Mouse (Mus musculus) left cerebral cortex, adult 9 months (tissue): Measurements from ENCODE around the gene Mfsd12.

Experiments
- DNase-seq, 2 experiments: peaks; one replicate each; pipeline ENCODE4 v3.0.0; 2022; ENCODE audit warnings: low spot score in 2 of 2

The Mfsd12 gene

DNA sequence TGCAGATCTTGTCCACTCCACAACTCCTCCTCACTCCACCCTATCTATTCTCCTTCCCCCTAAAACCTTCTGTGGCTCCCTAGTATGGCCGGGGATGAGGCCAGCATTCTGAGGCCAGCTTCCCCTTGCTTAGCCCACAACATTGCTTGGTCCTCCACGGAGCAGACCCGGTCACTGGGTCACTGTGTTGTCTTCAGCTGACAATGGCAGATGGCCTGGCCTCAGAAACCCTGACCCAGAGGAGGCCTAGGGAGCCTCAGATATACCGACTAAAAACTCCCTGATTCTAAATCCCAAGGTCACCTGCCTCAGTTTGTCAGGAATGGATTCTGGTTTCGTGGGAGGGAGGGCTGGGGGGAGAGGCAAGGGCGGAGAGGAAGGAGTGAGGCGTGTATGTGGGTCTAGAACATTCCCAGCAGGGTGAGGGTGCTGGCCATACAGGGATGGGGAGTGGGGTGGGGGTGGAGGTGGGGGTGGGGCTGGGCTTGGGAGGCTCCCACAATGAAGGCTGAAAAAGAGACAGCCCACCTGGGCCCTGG lies 45.0 kb downstream of the Mfsd12 start:
- DNase-seq, result no peak

DNA sequence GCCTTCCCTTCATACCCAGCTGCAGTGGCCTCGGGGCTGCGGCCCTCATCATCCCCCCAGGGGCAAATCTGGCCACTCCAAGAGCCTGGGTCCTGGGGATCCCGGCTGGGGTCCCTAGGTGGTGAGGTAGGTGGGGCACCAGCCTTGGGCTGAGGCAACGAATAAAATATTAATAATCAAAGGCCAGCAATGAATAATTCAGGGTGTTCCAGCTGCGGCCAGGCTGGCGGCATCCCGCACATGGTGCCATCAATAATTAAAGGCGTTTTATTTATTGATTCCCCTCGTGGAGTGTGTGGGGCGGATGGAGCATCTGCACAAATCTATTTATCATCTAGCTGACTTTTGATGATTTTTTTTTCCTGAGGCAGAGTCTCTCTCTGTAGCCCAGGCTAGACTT lies 46.2 kb downstream of the Mfsd12 start:
- no peak for DNase-seq

DNA sequence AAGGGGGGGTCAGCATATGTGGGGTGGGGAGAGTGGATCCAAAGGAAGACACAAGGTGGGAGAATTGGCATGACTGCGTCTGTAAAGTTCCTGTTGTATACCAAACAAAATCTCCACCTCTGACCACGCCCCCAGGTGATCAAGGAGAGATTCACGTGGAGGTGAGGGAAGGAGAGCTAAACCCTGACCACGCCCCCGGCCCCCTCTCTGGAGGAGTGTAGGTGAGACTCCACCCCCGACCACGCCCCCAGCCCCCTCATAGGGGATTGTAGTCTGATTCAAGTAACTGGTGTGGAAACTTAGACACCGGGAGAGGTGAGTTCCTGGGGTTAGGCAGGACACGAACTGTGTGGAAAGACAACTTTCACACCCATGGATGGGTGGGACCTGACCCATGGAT lies 46.8 kb downstream of the Mfsd12 start:
- no peak for DNase-seq

DNA sequence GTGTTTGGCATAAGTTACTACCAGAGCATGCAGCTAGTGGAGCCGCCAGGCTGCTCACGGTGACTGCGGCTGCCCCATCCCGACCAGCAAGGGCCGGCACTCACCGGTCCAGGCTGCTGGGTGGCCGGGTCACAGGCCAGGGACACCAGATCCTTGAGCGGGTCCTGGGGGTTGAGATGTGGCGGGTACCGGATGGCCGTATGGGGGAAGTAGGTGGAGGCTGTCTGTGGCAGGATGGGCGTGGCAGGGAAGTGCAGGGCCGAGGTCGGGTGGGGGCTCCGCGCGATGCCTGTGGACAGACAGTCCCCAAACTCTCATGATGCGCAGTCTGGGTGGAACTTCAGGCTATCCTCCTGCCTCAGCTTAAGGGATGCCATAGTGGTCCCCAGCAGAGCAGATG lies 47.4 kb downstream of the Mfsd12 start:
- DNase-seq, result no peak

DNA sequence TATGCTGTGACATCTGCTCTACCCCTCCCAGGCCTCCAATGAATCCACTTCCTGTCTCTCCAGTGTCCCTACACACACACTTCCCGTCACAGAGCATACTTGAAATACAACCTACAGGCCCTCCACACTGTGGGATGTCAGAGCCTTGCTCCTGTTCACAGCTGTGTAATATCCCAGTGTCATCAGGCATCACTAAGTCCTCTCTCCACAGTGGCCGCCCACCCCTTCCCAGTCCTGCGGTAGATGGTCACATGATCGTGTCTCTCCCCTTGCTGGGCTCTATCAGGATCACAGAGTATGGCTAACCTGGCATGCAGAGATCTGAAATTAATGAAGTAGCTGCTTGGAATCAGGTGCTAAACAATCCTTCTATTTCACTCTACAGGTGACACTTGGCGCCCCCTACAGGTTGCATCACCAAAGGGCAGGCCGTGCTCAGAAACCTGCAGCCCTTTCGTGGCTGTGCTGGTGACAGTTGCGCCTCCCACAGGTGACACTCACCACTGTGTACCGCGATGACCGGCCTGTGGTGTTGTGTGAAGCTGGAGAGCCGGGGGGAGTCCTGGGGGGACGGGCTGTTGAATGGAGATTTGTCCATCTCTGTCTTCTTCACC lies 48.4 kb downstream of the Mfsd12 start:
- peak in 1 of 2 experiments; percentile 71 for DNase-seq

DNA sequence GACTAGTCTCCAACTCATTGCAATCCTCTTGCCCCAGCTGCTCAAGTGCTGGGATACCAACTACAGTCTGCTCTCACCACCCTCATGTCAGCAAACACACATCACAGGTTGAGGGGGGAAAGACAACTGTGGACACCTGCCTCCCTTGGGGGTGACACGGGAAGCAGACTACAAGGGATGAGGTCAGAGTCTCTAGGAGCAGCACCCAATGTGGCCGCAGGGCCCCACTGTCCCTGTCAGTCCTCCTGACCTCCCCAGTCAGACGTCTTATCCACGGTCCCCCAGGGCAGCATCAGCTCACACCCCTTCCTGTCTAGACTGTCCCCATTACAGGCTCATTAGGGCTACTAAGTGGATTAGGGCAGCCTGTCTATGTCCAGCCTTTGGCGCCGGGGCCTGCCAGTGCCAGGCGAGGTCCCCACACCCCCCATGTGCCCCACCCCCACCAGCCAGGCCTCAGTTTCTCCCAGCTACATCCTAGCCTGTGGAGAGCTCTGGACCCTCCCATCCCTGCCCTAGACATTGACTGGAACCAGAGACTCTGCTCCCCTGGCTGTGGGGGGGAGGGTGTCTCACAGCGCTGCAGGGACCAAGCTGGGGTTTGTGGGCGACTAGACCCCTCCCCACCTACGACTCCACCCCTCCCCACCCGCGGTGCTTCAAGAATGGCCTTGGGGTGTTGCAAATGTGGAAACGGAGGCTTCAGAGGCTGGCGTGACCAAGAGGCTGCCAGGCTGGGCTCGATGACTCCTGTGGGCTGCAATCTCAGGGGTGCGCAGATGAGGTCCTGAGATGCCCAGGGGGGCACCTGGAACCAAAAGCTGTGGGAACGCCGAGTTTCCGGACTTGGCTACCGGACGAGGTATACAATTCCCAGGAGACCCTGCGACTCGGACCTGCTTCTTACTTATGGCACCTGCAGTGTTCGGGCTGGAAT lies 49.5 kb downstream of the Mfsd12 start:
- no peak for DNase-seq

DNA sequence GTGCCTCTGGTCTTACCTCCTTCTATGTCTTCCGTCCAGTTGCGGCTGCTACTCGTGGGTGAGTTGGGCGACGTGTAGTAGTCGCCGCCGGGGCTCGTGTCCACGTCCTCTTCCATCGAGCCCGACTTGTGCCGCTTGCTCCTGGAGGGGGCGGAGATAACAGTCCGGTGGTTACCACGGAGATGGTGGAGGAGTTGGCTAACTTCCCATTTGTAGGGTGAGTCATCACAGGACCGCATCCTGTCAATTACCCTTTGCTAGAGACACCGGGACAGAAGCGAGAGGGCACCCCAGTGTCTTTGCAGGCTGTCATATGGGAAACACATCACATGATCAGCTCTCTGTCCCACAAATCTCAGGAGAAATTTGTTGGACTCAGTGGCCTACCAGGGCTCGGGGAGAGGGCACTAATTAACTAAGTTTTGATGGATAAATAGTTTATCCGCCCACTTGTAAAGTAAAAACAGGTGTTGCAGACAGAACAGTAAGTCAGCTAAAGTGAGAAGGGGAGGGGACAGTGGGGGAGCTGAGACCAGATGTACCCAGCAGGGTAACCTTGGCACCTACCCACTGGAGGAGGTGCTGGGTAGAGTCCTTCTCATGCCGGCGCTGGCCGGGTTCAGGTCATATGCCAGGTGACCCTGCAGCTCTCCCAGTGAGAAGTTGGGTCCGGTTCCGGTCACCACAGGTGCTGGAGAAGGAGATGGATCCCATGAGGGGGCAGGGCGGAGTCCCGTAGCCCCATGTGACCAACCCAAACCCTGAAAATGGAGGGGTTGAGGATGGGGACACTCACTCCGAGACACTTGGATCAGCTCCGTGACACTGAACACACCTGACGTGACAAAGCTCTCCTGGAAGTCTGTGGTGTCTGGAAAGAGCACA lies 50.5 kb downstream of the Mfsd12 start:
- peak in 1 of 2 experiments; percentile 86 for DNase-seq

DNA sequence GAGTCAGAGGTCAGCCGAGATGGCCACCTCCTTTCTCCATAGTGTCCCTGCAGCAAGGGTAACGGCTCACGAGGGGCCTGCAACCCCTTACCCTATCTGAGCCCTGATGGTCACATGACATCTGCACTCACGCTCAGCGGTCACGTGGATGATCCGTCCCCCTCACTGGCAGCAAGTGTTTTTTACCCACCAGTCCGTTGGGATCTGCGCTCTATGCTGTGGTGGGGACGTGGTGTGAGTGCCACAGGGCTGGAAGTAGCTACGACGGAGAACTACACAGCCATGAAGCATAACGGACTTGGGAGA lies 51.1 kb downstream of the Mfsd12 start:
- no peak for DNase-seq

DNA sequence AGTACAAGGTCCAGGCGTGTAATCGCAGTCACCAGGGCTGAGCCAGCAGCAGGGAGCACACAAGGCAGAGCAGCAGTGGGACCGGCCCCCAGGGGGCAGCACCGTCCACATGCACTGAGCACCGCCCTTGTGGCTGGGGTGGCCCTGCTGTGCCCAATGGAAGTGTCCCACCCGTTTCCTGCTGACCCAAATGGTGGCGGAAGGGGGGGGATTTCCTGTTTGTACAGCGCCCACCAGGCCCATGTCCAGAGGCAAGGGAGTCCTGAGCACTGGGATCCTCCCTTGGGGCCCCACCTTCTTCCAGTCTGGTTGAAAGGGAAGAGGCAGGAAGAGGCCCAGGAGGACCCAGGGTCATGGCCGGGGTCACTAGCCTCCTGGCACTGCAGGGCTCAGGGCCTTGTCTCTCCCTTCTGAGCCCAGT lies 51.6 kb downstream of the Mfsd12 start:
- DNase-seq, result peak in 1 of 2 experiments; percentile 70

DNA sequence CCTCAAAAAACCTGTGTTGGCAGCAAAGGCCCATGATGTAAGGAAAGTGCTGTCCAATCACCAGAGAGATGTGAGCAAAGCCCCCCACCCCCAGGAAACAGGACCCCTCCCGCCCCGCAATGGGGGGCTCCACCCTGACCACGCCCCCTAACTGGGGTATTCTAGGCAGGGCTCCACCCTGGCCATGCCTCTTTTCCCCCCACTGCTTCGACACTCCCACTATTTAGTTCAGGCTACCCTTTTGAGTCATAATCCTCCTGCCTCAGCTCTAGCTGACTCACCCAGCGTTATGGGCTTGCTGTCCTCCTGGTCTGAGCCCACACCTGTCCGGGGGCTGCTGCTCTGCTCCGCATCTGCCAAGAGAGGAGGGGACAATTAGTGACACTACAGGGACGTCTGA lies 52.0 kb downstream of the Mfsd12 start:
- DNase-seq, result no peak

DNA sequence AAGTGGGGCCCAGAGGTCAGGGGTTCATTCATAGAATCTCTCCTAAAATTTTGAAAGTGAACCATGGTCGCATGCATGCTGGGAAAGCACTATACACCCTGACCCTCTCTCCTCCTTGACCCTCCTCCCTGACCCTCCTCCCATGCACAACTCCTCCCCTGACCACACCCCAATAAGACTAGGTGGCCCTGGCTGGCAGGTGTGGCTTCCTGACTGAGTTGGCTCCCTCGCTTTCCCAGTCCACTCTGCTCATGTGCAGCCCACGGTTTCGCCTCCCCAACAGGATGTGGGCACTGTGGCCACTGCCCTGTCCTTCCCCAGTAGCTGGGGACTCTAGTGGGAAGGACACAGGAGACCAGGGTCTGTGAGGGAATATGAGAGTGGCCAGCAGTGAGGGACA lies 53.1 kb downstream of the Mfsd12 start:
- no peak for DNase-seq

DNA sequence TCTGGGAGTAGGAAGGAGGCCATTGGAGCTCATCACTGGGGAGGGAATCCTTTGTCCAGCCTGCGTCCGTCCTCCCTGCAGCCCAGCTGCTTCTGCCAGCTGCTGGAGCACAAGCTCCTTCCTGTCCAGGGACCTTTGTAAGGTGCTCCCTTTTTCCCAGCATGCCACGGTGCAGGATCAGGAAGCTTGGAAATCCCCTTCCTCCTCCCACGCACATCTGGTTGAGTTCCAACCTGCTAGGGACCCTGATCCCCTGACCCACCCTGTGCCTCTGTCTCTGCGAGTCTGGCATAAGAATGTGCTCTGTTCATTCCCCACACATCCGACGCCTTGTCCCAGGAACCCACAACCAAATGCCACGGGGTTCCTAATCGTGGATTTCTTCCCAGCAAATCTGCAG lies 53.7 kb downstream of the Mfsd12 start:
- no peak for DNase-seq

DNA sequence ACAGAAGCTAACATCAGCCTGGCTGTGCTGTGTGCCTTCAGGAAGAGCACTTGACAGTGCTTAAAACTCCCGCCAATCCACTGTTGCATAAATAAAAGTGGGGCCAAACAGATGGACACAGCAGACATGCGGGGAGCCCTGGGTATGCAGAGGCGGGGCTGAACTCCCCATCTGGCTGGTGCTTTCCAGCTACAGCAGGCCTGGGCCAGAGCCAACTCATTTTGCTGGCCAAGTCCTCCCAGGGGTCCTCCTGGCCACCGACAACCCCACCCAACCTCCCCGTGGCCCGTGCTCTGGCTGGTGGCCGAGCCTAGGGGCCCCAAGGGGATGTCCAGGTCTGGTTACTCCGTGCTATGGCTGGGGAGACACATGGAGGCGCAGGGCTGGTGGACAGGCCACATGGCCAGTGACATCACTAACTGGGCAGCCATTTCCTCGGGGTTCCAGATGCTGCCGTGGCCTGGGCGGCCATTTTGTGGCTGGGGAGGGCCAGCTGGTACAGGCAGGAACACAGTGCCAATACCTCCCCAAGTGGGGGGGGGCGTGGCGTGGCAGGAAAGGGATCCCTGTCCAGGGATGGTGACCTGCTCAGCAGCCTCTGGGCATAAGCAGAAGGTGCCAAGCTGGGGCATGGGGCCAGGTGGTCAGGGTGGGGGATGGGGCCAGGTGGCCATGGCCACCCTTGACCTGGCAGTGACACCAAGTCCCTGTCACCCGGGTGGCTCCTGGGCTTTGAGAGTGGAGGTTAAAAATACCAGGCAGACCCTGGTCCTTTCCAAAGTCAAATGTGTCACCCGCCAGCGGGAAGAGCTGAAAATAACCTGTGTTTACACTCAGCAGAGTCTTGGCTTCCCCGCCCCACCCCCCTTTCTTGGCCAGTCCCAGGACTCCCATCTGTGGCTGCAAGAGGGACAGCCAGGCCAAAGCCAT lies 54.4 kb downstream of the Mfsd12 start:
- DNase-seq, result peak in 1 of 2 experiments; percentile 79

DNA sequence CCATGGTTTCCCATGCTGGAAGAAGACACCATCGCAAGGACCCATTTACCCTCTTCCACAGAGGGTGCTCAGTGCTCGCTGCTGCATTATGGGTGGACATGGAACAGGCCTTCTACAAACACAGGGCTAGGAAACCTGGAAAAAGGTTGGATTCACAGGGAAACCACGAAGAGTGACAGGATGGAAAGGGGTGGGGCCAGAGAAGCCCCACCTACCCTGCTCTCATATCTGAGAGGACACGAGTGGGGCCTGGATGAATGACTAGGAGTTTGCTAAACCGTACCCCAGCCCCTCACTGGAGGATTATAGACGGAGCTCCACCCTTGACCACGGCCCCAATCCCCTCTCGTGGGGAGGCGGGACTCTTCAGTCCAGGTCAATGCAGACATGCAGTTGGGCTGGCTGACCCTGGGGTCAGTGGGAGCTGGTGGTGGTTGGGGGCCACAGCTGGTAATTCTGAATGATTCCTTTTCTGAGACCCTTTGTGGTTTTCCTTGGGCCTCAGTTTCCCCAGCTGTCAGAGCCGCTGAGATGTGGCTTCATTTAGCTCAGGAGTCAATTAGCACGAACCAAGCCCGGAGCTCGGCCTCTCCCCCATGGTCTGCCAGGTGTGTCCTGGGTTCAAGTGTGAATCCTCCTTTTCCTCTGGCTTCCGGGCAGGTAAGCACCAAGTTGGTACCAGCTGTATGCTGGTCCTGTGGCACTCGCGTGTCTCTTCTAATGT lies 55.5 kb downstream of the Mfsd12 start:
- no peak for DNase-seq

DNA sequence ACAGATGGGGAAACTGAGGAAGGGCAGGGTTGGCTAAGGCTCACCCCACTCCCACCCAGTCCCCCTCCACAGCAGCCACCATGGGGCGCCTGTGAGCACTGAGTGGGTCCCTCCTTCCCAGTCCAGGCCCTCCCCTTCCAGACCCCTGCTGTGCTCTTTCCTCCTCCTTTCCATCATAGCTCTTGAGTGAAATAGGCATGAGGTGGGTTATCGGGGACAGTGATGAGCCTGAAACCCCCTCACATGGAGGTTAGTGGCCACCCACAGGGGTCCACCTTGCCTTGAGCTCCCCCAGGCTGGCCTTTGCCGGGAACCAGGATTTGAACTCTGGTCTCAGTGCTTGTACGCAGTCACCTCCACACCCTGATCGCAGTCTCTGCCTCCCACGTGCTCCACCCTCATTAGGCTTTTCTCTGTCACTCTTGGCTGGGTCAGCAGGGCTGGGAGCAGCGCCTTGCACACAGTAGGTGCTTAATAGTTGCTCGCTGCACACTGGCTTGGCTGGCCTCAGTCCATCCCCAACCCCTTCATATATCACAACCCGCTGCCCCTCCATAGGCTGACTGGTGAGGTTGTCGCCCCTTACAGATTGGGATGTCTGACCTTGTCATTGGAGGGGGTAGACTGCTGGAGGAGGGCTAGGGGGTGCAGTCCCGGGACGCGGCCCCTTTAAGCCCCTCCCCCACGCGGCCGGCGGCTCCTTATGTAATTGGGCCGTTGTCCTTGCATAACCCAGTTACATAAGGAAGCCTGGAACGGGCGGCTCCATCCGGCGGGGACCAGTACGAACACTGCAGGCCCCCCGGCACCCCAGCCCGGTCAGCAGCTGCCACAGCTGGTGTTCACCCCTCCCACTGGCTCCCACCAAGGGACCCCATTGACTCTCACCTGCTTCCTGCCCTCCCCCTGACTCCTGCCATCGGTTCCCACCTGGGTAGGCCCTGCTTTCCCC lies 56.3 kb downstream of the Mfsd12 start:
- DNase-seq, result peak in 1 of 2 experiments; percentile 81

DNA sequence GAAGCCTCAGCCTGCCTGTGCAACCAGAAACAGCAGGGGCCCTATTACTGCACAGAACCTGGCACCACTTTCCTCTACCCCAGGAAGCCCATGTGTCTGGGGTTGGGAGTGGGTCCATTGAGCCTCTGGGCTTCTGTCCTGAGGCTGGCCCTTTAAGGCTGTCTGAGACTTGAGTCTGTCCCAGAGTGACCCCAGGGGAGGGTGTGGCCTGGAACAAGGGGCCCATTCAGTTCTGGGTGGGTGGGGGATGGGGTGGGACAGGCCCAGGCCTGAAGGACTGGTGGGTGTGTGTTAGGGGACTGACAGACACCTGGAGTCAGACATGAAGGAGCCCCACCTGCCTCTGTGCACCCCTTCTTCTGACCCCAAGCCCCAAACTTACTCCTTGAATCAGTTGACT lies 57.4 kb downstream of the Mfsd12 start:
- no peak for DNase-seq

DNA sequence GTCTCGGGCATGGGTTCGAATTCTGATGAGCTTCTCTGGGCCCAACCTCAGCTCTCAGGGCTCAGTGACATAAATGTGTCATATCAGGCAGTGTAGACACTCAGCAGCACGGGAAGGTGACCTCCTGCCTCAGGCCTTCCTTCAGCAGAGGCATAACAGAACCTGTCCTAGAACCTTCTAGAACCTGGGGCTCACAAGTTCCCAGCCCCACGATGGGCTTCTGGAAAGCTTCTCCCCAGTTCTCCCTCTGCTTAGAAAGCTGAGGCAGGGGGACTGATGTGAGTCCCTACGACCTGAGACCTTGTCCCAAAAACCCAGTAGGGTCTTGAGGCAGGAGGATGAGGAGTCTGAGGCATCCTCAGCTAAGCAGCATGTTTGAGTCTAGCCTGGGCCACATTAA lies 57.9 kb downstream of the Mfsd12 start:
- DNase-seq, result no peak
